Mouse (Mus musculus) layer of hippocampus, adult 11-12 months (tissue): ENCODE data around the gene Vps13c.
A peak's percentile ranks its signal among the peaks of the same experiment; 100 is the strongest.

ENCODE experiments used
- DNase-seq: peaks from one replicate; pipeline ENCODE4 v3.0.0; 2022; ENCODE audit warnings: low spot score

Gene Vps13c

GRCm38 (mm10) chr9:67839981-67840859 is at the start of gene Vps13c:
Vps13c (plus strand) TSS chr9:67840396.
- peak; percentile 82 for DNase-seq

GRCm38 (mm10) chr9:67792405-67792804 is 47.8 kb upstream of the Vps13c start:
- DNase-seq, result no peak

- no peak for DNase-seq
These were observed 46.7 kb upstream of the Vps13c start for GRCm38 (mm10) chr9:67793501-67793900.

- DNase-seq, result no peak
These were observed 46.0 kb upstream of the Vps13c start for GRCm38 (mm10) chr9:67794216-67794615.

- DNase-seq, result no peak
These were observed 45.5 kb upstream of the Vps13c start for GRCm38 (mm10) chr9:67794668-67795067.

- peak; percentile 82 for DNase-seq
These were observed 45.0 kb upstream of the Vps13c start for GRCm38 (mm10) chr9:67795205-67795675.

- DNase-seq, result no peak
These were observed 40.9 kb upstream of the Vps13c start for GRCm38 (mm10) chr9:67799078-67799819.

- DNase-seq, result peak; percentile 73
These were observed 38.0 kb upstream of the Vps13c start for GRCm38 (mm10) chr9:67802241-67802640.

- no peak for DNase-seq
These were observed 33.2 kb upstream of the Vps13c start for GRCm38 (mm10) chr9:67807000-67807399.

- DNase-seq, result no peak
These were observed 29.7 kb upstream of the Vps13c start for GRCm38 (mm10) chr9:67810527-67810926.

- no peak for DNase-seq
These were observed 29.1 kb upstream of the Vps13c start for GRCm38 (mm10) chr9:67811116-67811515.

- no peak for DNase-seq
These were observed 27.0 kb upstream of the Vps13c start for GRCm38 (mm10) chr9:67813171-67813570.

GRCm38 (mm10) chr9:67813665-67814337 is 26.4 kb upstream of the Vps13c start:
- DNase-seq, result no peak

- no peak for DNase-seq
These were observed 23.8 kb upstream of the Vps13c start for GRCm38 (mm10) chr9:67816172-67816928.

- no peak for DNase-seq
These were observed 22.1 kb upstream of the Vps13c start for GRCm38 (mm10) chr9:67817898-67818667.

GRCm38 (mm10) chr9:67818668-67818950 is 21.6 kb upstream of the Vps13c start:
- no peak for DNase-seq

- DNase-seq, result no peak
These were observed 17.1 kb upstream of the Vps13c start for GRCm38 (mm10) chr9:67823131-67823530.

- DNase-seq, result no peak
These were observed 14.7 kb upstream of the Vps13c start for GRCm38 (mm10) chr9:67825527-67825926.

- DNase-seq, result peak; percentile 72
These were observed 12.0 kb upstream of the Vps13c start for GRCm38 (mm10) chr9:67828182-67828581.

- peak; percentile 47 for DNase-seq
These were observed 9.5 kb upstream of the Vps13c start for GRCm38 (mm10) chr9:67830411-67831358.
